Mouse (Mus musculus): ENCODE data around the gene Unc5a. TPM values are rescaled to one million over a fixed set of nuclear protein-coding genes. Genes with fewer than 3 reads are reported as not detected.

Gene Unc5a
- total RNA-seq, 1 experiment = 0.31 TPM

DNA sequence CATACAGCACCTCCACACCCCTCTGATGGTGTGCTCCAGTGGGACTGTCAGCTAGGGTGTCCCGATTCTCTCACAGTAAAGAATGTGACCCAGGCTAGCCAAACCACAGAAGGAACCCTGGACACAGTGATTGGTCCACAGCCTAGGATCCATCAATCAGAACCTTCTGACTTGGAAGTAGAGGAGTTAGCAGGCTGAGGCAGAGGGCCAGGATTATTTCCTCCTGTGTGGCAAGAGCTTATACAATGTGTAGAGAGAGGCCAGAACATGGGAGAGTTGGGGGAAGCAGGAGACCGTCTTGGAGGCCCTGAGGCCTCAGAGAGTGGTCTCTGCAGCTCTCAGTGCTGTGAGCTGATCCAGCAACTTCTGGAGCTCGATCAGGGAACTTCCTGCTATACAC, 11.3 kb downstream of the Unc5a start:
- Histone ChIP-seq H3K9ac (ENCODE audit: insufficient read depth, low read depth, low read length, poor library complexity, severe bottlenecking) (no peak overlapping the region), H3K4me1 (ENCODE audit: control insufficient read depth in 2 of 2, insufficient read depth in 2 of 2, low read length in 2 of 2, poor library complexity in 1 of 2) (peaks cover 0 to 4% of the 10 kb centered on the region in 2 experiments; a peak in 1 of 4 replicates), H3K9me3 (ENCODE audit: control insufficient read depth, insufficient read depth, low read depth, low read length) (no peaks in the 10 kb centered on the region), H3K27ac (ENCODE audit: insufficient read depth, low read depth, low read length, poor library complexity, severe bottlenecking) (no peak overlapping the region), H3K4me3 (ENCODE audit: insufficient read depth in 1 of 2, low read depth in 1 of 2, low read length in 2 of 2, poor library complexity in 1 of 2, severe bottlenecking in 1 of 2) (no peak overlapping the region), H3K36me3 (ENCODE audit: control insufficient read depth, insufficient read depth, low read length, poor library complexity, severe bottlenecking) (no peaks in the 10 kb centered on the region)
- DNase-seq (ENCODE audit: low read depth, low spot score) = no peak
- TF ChIP-seq HCFC1 (IDR thresholded peaks at IDR 0.05; ENCODE audit: borderline replicate concordance, insufficient read depth, low read length) (no peak), MAFK (IDR thresholded peaks at IDR 0.05; ENCODE audit: insufficient read depth, low read depth, low read length) (no peak), CHD2 (IDR thresholded peaks at IDR 0.05; ENCODE audit: low read depth, low read length) (no peak), ZNF384 (IDR thresholded peaks at IDR 0.05; ENCODE audit: low read depth, low read length) (no peak), ZC3H11A (IDR thresholded peaks at IDR 0.05; ENCODE audit: borderline replicate concordance, low read depth, low read length) (no peak)
- in situ Hi-C loops (cut with MboI; ENCODE audit: low sequenced_read_pairs in 2 of 2, unreplicated experiment in 2 of 2) = no loop called here

GRCm38 (mm10) chr13:54965256-54965655, 16.0 kb downstream of the Unc5a start:
- in situ Hi-C loops (cut with MboI; ENCODE audit: low sequenced_read_pairs in 2 of 2, unreplicated experiment in 2 of 2) = no loop called here
- Histone ChIP-seq H3K9me3 (ENCODE audit: control insufficient read depth, insufficient read depth, low read depth, low read length) (no peaks in the 10 kb centered on the region), H3K4me1 (ENCODE audit: control insufficient read depth in 2 of 2, insufficient read depth in 2 of 2, low read length in 2 of 2, poor library complexity in 1 of 2) (no peaks in the 10 kb centered on the region; a peak in 1 of 4 replicates), H3K9ac (ENCODE audit: insufficient read depth, low read depth, low read length, poor library complexity, severe bottlenecking) (no peak overlapping the region), H3K4me3 (ENCODE audit: insufficient read depth in 1 of 2, low read depth in 1 of 2, low read length in 2 of 2, poor library complexity in 1 of 2, severe bottlenecking in 1 of 2) (no peak overlapping the region), H3K36me3 (ENCODE audit: control insufficient read depth, insufficient read depth, low read length, poor library complexity, severe bottlenecking) (no peaks in the 10 kb centered on the region), H3K27ac (ENCODE audit: insufficient read depth, low read depth, low read length, poor library complexity, severe bottlenecking) (no peak overlapping the region)
- TF ChIP-seq MAFK (IDR thresholded peaks at IDR 0.05; ENCODE audit: insufficient read depth, low read depth, low read length) (no peak), CHD2 (IDR thresholded peaks at IDR 0.05; ENCODE audit: low read depth, low read length) (no peak), HCFC1 (IDR thresholded peaks at IDR 0.05; ENCODE audit: borderline replicate concordance, insufficient read depth, low read length) (no peak), ZNF384 (IDR thresholded peaks at IDR 0.05; ENCODE audit: low read depth, low read length) (0 out of 2 replicates have a peak, but pooled peaks have one; percentile 15), ZC3H11A (IDR thresholded peaks at IDR 0.05; ENCODE audit: borderline replicate concordance, low read depth, low read length) (no peak)
- no peak for DNase-seq (ENCODE audit: low read depth, low spot score)

GRCm38 (mm10) chr13:54967501-54967900, 18.3 kb downstream of the Unc5a start:
- TF ChIP-seq MAFK (IDR thresholded peaks at IDR 0.05; ENCODE audit: insufficient read depth, low read depth, low read length) (no peak), ZNF384 (IDR thresholded peaks at IDR 0.05; ENCODE audit: low read depth, low read length) (no peak), CHD2 (IDR thresholded peaks at IDR 0.05; ENCODE audit: low read depth, low read length) (no peak), HCFC1 (IDR thresholded peaks at IDR 0.05; ENCODE audit: borderline replicate concordance, insufficient read depth, low read length) (no peak), ZC3H11A (IDR thresholded peaks at IDR 0.05; ENCODE audit: borderline replicate concordance, low read depth, low read length) (no peak)
- Histone ChIP-seq H3K27ac (ENCODE audit: insufficient read depth, low read depth, low read length, poor library complexity, severe bottlenecking) (no peak overlapping the region), H3K9ac (ENCODE audit: insufficient read depth, low read depth, low read length, poor library complexity, severe bottlenecking) (no peak overlapping the region), H3K4me1 (ENCODE audit: control insufficient read depth in 2 of 2, insufficient read depth in 2 of 2, low read length in 2 of 2, poor library complexity in 1 of 2) (no peaks in the 10 kb centered on the region), H3K36me3 (ENCODE audit: control insufficient read depth, insufficient read depth, low read length, poor library complexity, severe bottlenecking) (no peaks in the 10 kb centered on the region), H3K9me3 (ENCODE audit: control insufficient read depth, insufficient read depth, low read depth, low read length) (no peaks in the 10 kb centered on the region), H3K4me3 (ENCODE audit: insufficient read depth in 1 of 2, low read depth in 1 of 2, low read length in 2 of 2, poor library complexity in 1 of 2, severe bottlenecking in 1 of 2) (no peak overlapping the region)
- DNase-seq (ENCODE audit: low read depth, low spot score) = no peak
- in situ Hi-C loops (cut with MboI; ENCODE audit: low sequenced_read_pairs in 2 of 2, unreplicated experiment in 2 of 2) = no loop called here

GRCm38 (mm10) chr13:54968636-54969035, 19.4 kb downstream of the Unc5a start:
- H3K9me3 ChIP-seq (ENCODE audit: control insufficient read depth, insufficient read depth, low read depth, low read length) = no peaks in the 10 kb centered on the region
- no peaks in the 10 kb centered on the region for H3K4me1 ChIP-seq (ENCODE audit: control insufficient read depth in 2 of 2, insufficient read depth in 2 of 2, low read length in 2 of 2, poor library complexity in 1 of 2)
- DNase-seq (ENCODE audit: low read depth, low spot score) = no peak
- in situ Hi-C loops (cut with MboI; ENCODE audit: low sequenced_read_pairs in 2 of 2, unreplicated experiment in 2 of 2) = no loop called here
- H3K36me3 ChIP-seq (ENCODE audit: control insufficient read depth, insufficient read depth, low read length, poor library complexity, severe bottlenecking) = no peaks in the 10 kb centered on the region
- TF ChIP-seq CHD2 (IDR thresholded peaks at IDR 0.05; ENCODE audit: low read depth, low read length) (no peak), HCFC1 (IDR thresholded peaks at IDR 0.05; ENCODE audit: borderline replicate concordance, insufficient read depth, low read length) (no peak), MAFK (IDR thresholded peaks at IDR 0.05; ENCODE audit: insufficient read depth, low read depth, low read length) (no peak), ZC3H11A (IDR thresholded peaks at IDR 0.05; ENCODE audit: borderline replicate concordance, low read depth, low read length) (no peak), ZNF384 (IDR thresholded peaks at IDR 0.05; ENCODE audit: low read depth, low read length) (no peak)
- H3K9ac ChIP-seq (ENCODE audit: insufficient read depth, low read depth, low read length, poor library complexity, severe bottlenecking) = no peak overlapping the region
- H3K27ac ChIP-seq (ENCODE audit: insufficient read depth, low read depth, low read length, poor library complexity, severe bottlenecking) = no peak overlapping the region
- H3K4me3 ChIP-seq (ENCODE audit: insufficient read depth in 1 of 2, low read depth in 1 of 2, low read length in 2 of 2, poor library complexity in 1 of 2, severe bottlenecking in 1 of 2) = no peak overlapping the region

- TF ChIP-seq CHD2 (IDR thresholded peaks at IDR 0.05; ENCODE audit: low read depth, low read length) (no peak), MAFK (IDR thresholded peaks at IDR 0.05; ENCODE audit: insufficient read depth, low read depth, low read length) (no peak), HCFC1 (IDR thresholded peaks at IDR 0.05; ENCODE audit: borderline replicate concordance, insufficient read depth, low read length) (no peak), ZC3H11A (IDR thresholded peaks at IDR 0.05; ENCODE audit: borderline replicate concordance, low read depth, low read length) (no peak), ZNF384 (IDR thresholded peaks at IDR 0.05; ENCODE audit: low read depth, low read length) (no peak)
- in situ Hi-C loops (cut with MboI; ENCODE audit: low sequenced_read_pairs in 2 of 2, unreplicated experiment in 2 of 2) = no loop called here
- Histone ChIP-seq H3K36me3 (ENCODE audit: control insufficient read depth, insufficient read depth, low read length, poor library complexity, severe bottlenecking) (no peaks in the 10 kb centered on the region), H3K9ac (ENCODE audit: insufficient read depth, low read depth, low read length, poor library complexity, severe bottlenecking) (no peak overlapping the region), H3K4me1 (ENCODE audit: control insufficient read depth in 2 of 2, insufficient read depth in 2 of 2, low read length in 2 of 2, poor library complexity in 1 of 2) (no peaks in the 10 kb centered on the region), H3K27ac (ENCODE audit: insufficient read depth, low read depth, low read length, poor library complexity, severe bottlenecking) (no peak overlapping the region), H3K9me3 (ENCODE audit: control insufficient read depth, insufficient read depth, low read depth, low read length) (no peaks in the 10 kb centered on the region), H3K4me3 (ENCODE audit: insufficient read depth in 1 of 2, low read depth in 1 of 2, low read length in 2 of 2, poor library complexity in 1 of 2, severe bottlenecking in 1 of 2) (no peak overlapping the region)
- no peak for DNase-seq (ENCODE audit: low read depth, low spot score)
Observed at GRCm38 (mm10) chr13:54969513-54969912, 20.3 kb downstream of the Unc5a start.
